Mouse (Mus musculus): ENCODE data around the gene Mmp12.
"Not testable (repeated sequence)": the region's sequence is repeated elsewhere in the genome, so short reads cannot be mapped to it uniquely, and the experiment has no call there.

The Mmp12 gene

DNA sequence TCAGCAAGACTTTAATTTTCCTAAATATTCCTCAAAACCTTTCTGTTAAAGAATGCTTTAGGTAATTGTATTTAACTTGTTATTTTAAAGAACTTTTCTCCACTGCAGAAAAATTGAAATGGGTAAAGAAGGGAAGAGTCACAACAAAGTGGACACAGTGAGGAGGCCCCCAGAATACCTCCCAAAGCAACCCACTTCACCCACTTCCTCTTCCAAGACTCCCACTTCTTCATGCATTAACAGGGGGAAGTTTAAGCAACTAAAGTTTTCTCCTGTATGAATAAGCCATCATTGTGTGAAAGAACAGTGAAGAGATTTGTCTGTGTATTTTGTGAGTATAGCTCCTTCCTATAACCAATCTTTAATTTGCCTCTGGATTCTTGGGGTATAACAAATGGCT, at the start of gene Mmp12:
Gene Mmp12 (plus strand): TSS at position 275 of the 400 bp plus-strand sequence.
- DNase-seq (ENCODE audit: low spot score) = no peak

DNA sequence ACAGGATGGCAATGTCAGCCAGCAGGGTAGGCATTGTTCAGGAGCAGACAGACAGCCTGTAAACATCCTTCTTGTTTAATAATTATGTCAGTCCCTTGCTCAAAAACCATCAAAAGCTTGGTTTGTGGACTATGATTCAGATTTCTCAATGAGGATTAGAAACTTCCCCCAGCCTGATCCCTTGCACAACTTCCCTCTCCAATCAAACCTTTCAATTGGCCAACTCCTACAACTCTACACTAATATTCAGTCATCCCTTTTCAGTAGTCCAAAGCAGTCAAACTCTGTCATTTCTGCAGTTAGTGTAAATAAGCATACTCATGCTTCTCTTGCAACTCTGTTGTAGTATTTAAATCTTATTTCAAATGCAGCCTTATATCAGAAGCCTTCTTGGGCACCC, 12.3 kb upstream of the Mmp12 start:
- DNase-seq (ENCODE audit: low spot score) = no peak

DNA sequence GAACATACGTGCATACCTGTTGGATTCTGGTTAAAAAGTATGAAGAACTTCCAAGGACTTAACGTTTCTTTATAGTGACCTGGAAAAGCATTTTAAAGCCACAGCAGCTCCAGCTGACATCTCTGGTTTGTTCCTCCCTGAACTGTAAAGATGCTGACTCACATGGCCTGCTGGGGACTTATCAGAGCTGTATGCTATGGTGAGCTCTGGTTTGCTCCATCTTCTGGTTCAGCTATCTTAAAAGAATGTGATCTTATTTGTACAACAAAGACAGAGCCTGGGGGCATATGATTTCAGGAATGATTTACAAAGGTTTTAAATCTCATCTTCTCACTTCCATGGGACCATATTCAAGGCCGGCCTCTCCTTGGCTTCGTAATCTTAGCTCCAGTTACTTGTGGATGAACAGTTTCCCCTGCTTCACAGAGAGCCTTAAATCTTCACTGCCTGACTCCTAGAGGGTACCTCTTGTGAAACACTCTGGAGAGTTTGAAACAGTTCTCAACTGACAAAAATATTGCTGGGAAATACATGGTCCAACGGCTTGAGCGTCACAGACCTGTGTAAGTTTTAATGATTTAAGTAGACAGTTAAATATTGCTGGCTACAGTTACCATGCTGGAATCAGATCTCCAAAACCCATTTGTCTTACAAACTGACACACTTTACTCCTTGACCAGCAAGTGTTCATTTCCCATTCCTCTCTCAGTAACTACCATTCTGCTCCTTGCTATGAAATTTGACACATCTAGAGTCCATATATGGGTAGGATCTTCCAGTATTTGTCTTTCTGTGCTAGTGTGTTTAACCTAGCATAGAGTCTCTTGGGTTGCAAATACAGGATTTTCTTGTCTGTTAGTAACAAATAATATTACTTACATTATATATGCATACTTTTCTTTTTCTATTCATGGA, 8.2 kb upstream of the Mmp12 start:
- no peak for DNase-seq (ENCODE audit: low spot score)

DNA sequence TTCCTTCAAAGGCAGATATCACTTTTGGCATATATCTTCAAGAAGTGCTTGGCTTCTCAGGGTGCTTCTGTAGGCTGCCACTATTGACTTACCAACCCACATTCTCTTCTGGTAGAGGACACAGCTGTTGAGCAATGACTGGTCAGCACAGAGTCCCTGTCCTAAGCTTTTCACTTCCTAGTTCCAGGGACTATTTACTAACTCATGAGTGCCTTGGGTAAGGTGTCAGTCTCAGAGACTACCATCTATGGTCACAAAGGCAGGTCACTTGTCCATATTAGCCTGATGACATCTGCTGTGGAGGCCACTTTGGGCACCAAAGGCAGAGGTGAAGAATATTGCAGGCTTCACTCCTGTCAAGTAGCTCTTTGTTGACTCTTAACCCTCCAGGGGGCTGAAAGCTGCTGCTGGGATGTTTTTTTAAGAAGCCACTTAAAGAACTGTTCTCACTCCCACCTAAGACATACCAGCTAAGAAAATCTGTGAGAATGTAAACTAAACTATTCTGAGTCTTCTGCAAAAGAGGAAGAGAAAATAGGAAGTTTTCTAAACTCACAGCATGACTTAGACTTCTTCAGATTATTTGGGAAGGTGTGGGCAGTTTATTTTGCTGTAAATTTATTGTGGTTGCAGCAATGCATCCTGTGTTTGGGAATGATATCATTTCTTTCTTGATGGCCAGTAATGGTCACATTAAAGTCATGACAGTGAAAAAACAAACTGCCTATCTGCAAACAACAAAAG, 7.3 kb upstream of the Mmp12 start:
- DNase-seq (ENCODE audit: low spot score) = no peak

DNA sequence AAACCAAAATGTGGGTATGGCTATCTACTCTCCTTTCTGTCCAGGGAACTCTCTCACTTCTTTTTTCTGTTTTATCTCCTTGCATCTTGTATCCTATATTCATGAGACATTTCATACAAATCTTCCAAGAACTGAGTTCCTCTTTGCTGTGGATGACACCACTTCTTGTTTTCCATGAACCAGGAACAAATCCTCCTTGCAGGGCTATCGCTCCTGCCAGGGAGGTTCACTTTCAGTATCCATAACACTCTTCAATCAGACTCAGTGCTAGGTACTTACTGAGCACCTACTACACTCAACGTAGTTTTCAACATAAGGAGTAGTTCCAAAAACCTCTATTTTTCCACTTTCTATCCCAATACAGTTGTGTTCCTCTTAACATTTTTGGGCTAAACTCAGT, 1.3 kb downstream of the Mmp12 start:
- no peak for DNase-seq (ENCODE audit: low spot score)

DNA sequence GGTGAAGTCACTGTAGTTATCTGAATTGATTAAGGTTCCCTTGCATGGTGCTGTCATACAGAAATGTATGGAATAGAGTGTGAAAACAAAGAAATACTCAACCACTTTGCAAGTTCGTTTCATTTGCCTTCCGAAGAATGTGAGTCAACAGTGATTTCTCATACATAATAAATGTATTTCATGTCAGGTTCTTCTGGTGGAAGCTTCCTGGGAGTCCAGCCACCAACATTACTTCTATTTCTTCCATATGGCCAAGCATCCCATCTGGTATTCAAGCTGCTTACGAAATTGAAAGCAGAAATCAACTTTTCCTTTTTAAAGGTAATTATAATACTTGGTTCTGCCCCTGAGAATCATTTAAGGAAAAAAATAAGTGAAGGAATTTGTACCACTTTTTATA, 10.4 kb downstream of the Mmp12 start:
- DNase-seq (ENCODE audit: low spot score) = no peak

DNA sequence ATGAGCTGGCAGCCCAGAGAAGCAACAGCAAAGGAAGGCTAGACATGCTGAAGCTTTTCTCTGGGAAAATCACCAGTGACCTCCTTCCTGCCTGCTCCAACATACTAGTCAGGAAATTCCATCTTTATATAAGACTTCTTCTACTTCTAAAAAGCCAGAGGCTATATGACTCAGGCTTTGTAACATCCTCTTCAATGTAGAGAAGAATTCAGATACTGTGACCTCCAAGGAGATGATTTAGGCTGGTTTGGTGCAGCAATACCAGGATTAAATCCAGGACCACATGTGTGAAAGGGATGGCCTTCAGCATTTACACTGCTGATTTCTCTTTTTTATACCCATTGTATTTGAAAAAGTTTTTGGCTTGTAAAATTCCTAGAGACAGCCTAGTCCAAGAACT, 43.8 kb downstream of the Mmp12 start, which contains the start of gene Mmp1b:
Gene Mmp1b (minus strand): TSS at position 101 of the 400 bp plus-strand sequence.
- DNase-seq (ENCODE audit: low spot score) = no peak

DNA sequence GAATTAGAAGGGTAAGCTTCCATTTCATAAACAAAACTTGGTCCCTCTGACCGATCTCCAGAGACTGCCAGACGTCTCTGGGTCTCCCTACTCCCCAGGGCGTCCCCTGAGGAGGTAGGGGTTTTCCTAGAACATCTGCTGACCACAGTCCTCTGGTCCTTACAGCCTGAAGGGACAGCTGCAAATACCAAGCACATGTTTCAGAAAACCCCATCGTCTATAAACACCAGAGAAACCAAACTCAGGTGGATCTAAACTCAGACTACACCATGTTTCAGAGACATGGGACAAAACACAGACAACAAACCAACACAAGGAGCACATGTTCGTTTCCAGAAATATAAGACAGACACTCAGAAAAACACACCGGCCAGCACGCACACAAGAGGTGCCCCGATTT, 52.4 kb downstream of the Mmp12 start:
- DNase-seq (ENCODE audit: low spot score) = not testable (repeated sequence)

Measured in ovary, postnatal 10 days (tissue).